Mouse (Mus musculus) heart, embryonic 13.5 days (tissue): ENCODE results near the gene Paqr7. TPM values are rescaled to one million over a fixed set of nuclear protein-coding genes. Genes with fewer than 3 reads are reported as not detected.

Experiments used
- ATAC-seq: fragments of 200-750 bp; cut with Nextera tagmentation; 2 replicates; pipeline ENCODE4 v1.8.0; 2017; ENCODE audit warnings: moderate TSS enrichment; ENCODE audit not compliant: insufficient number of reproducible peaks, low FRiP score, low TSS enrichment; ENCODE audit errors: extremely low read depth
- H3K27ac ChIP-seq: fragments of 300-500 bp; sonication (generic); replicated peaks from 2 replicates; pipeline ENCODE4 v1.5.1; 2015; ENCODE audit warnings: moderate library complexity, mild to moderate bottlenecking, inconsistent platforms
- H3K27me3 ChIP-seq: fragments of 300-500 bp; sonication (generic); replicated peaks from 2 replicates; pipeline ENCODE4 v1.6.1; 2015; ENCODE audit warnings: mild to moderate bottlenecking, inconsistent platforms
- H3K36me3 ChIP-seq: fragments of 300-500 bp; sonication (generic); 2 replicates; pipeline ENCODE4 v1.6.1; 2015; ENCODE audit warnings: mild to moderate bottlenecking, inconsistent platforms
- H3K4me1 ChIP-seq: fragments of 300-500 bp; sonication (generic); 2 replicates; pipeline ENCODE4 v1.6.1; 2015; ENCODE audit warnings: inconsistent platforms
- H3K4me2 ChIP-seq: fragments of 300-500 bp; sonication (generic); 2 replicates; pipeline ENCODE4 v1.6.1; 2015; ENCODE audit warnings: inconsistent platforms, mild to moderate bottlenecking, moderate library complexity
- H3K4me3 ChIP-seq: fragments of 300-500 bp; sonication (generic); 2 replicates; pipeline ENCODE4 v1.5.1; 2015; ENCODE audit warnings: moderate library complexity, mild to moderate bottlenecking, inconsistent platforms
- H3K9ac ChIP-seq: fragments of 300-500 bp; sonication (generic); 2 replicates; pipeline ENCODE4 v1.6.1; 2015; ENCODE audit warnings: inconsistent platforms, mild to moderate bottlenecking, moderate library complexity
- H3K9me3 ChIP-seq: fragments of 300-500 bp; sonication (generic); 2 replicates; pipeline ENCODE4 v1.6.1; 2016; ENCODE audit warnings: inconsistent platforms
- WGBS: fragments of 180-500 bp; shearing (Covaris S2); methylation state at CpG from one replicate; pipeline ENCODE4 v1.1.7; 2015; ENCODE audit warnings: mixed read lengths; 5-methylcytosine and 5-hydroxymethylcytosine counted together
- polyA plus RNA-seq: library from polyadenylated mRNA; unstranded; fragments of >200 nt; fragmentation: Nextera tagmentation; extraction: Ambion mirVana; gene quantifications from 2 replicates; pipeline ENCODE4 v1.2.1, GENCODE M21; 2015

The Paqr7 gene
- polyA plus RNA-seq, 1 experiment from 2014 or later = 10.0 TPM

DNA sequence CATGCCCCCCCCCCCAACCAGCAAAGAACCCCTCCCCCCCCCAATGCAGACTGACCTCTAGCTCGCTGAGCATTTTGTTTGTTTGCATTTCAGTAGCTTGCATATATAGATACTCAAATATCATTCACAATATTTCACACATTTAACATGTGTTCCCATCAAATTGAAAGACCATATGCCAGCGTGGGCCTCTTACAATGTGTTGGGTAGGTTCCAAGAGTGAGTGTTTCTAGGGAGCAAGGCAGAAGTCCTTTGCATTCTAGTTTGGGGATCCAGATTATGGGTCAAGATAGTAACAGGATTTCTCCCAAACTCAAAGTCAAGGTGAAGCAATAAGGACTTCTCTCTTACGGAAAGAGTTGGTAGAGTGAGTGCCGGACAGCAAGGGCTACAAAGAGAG, 22.0 kb downstream of the Paqr7 start:
- H3K4me1 ChIP-seq = peaks cover 51% of the 10 kb centered on the region
- H3K4me3 ChIP-seq = no peak overlapping the region
- H3K9me3 ChIP-seq = no peaks in the 10 kb centered on the region
- H3K4me2 ChIP-seq = no peak overlapping the region
- no peak overlapping the region for H3K27ac ChIP-seq
- no peak for ATAC-seq
- H3K36me3 ChIP-seq = peaks cover 26% of the 10 kb centered on the region
- H3K9ac ChIP-seq = no peak overlapping the region
- WGBS = 92% methylated on average over 4 of the region's 4 CpGs
- H3K27me3 ChIP-seq = no peaks in the 10 kb centered on the region

GRCm38 (mm10) chr4:134519281-134519680, 22.8 kb downstream of the Paqr7 start:
- no peak overlapping the region for H3K4me2 ChIP-seq
- H3K27me3 ChIP-seq = no peaks in the 10 kb centered on the region

GRCm38 (mm10) chr4:134523447-134523846, 26.9 kb downstream of the Paqr7 start:
- Histone ChIP-seq H3K4me2 (no peak overlapping the region), H3K36me3 (peaks cover 75% of the 10 kb centered on the region), H3K27me3 (no peaks in the 10 kb centered on the region), H3K9me3 (no peaks in the 10 kb centered on the region), H3K4me1 (peaks cover 3% of the 10 kb centered on the region; the same call in 1 of the 2 replicates), H3K4me3 (no peak overlapping the region), H3K9ac (no peak overlapping the region; the same call in 1 of the 2 replicates), H3K27ac (no peak overlapping the region)
- WGBS = 79% methylated on average over 4 of the region's 4 CpGs
- ATAC-seq = no peak

More at GRCm38 (mm10) chr4:134519281-134519680, 22.8 kb downstream of the Paqr7 start:
- Histone ChIP-seq H3K27ac (no peak overlapping the region), H3K9me3 (no peaks in the 10 kb centered on the region), H3K9ac (no peak overlapping the region), H3K4me3 (no peak overlapping the region), H3K4me1 (peaks cover 43% of the 10 kb centered on the region), H3K36me3 (peaks cover 34% of the 10 kb centered on the region)
- ATAC-seq = no peak

DNA sequence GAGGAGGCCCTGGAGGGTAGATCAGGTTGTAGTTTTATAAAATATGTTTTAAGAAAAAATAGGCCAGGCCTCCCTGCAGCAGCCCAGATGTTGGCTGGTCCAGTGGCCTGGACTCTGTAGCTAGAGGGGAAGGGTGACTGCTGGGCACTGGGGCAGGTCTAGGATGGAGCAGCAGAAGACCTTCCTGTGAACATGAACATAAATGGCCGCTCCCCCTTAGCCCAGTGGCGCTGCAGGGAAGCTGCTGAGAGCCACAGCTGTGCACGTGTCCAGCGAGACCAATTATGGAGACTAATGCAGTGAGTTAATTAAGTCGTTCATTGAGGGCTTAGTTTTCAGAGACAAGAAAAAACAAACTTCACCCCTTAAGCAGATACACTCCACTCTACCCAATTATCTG, 29.3 kb downstream of the Paqr7 start:
- 81% methylated on average over 5 of the region's 5 CpGs for WGBS
- Histone ChIP-seq H3K27me3 (no peaks in the 10 kb centered on the region), H3K27ac (no peak overlapping the region), H3K4me2 (no peak overlapping the region), H3K9ac (no peak overlapping the region), H3K36me3 (peaks cover 93% of the 10 kb centered on the region), H3K4me3 (no peak overlapping the region), H3K9me3 (no peaks in the 10 kb centered on the region), H3K4me1 (no peaks in the 10 kb centered on the region)
- no peak for ATAC-seq

GRCm38 (mm10) chr4:134526220-134526619, 29.7 kb downstream of the Paqr7 start:
- H3K9ac ChIP-seq = no peak overlapping the region
- no peak for ATAC-seq
- peaks cover 95% of the 10 kb centered on the region for H3K36me3 ChIP-seq
- H3K27me3 ChIP-seq = no peaks in the 10 kb centered on the region
- H3K4me1 ChIP-seq = peaks cover under 1% of the 10 kb centered on the region; the same call in 1 of the 2 replicates
- no peaks in the 10 kb centered on the region for H3K9me3 ChIP-seq
- no peak overlapping the region for H3K4me2 ChIP-seq
- no peak overlapping the region for H3K27ac ChIP-seq
- 70% methylated on average over 5 of the region's 5 CpGs for WGBS
- H3K4me3 ChIP-seq = no peak overlapping the region

- Histone ChIP-seq H3K4me3 (no peak overlapping the region), H3K27me3 (no peaks in the 10 kb centered on the region), H3K4me1 (peaks cover 40% of the 10 kb centered on the region), H3K36me3 (peaks cover 43% of the 10 kb centered on the region), H3K4me2 (no peak overlapping the region), H3K9ac (no peak overlapping the region), H3K9me3 (no peaks in the 10 kb centered on the region), H3K27ac (no peak overlapping the region)
- ATAC-seq = no peak
- WGBS = 58% methylated on average over 4 of the region's 4 CpGs
Observed at GRCm38 (mm10) chr4:134532928-134533327, 36.4 kb downstream of the Paqr7 start.

GRCm38 (mm10) chr4:134533421-134533820, 36.9 kb downstream of the Paqr7 start:
- Histone ChIP-seq H3K9ac (peak overlapping the region; percentile 96), H3K36me3 (peaks cover 41% of the 10 kb centered on the region), H3K4me1 (peaks cover 40% of the 10 kb centered on the region), H3K27ac (peak overlapping the region; percentile 93; the same call in 1 of the 2 replicates), H3K27me3 (no peaks in the 10 kb centered on the region), H3K4me3 (peak overlapping the region; percentile 98), H3K4me2 (peak overlapping the region; percentile 99), H3K9me3 (no peaks in the 10 kb centered on the region)
- ATAC-seq = no peak
- 81% methylated on average over 4 of the region's 4 CpGs for WGBS

GRCm38 (mm10) chr4:134534124-134534886, 37.8 kb downstream of the Paqr7 start:
- WGBS = 1% methylated on average over 57 of the region's 57 CpGs

GRCm38 (mm10) chr4:134534932-134535786, 38.7 kb downstream of the Paqr7 start, which contains the start of gene Mtfr1l:
Gene Mtfr1l (minus strand): TSS chr4:134535387.
- H3K4me3 ChIP-seq = peak within 1 kb of the TSS; percentile 98
- H3K36me3 ChIP-seq = peaks cover 41% of the 10 kb centered on the region
- H3K27me3 ChIP-seq = no peaks in the 10 kb centered on the region
- H3K9me3 ChIP-seq = no peaks in the 10 kb centered on the region
- peaks cover 40% of the 10 kb centered on the region for H3K4me1 ChIP-seq
- peak; percentile 95 for ATAC-seq
- peak within 1 kb of the TSS; percentile 99 for H3K4me2 ChIP-seq
- under 1% methylated on average over 71 of the region's 71 CpGs for WGBS
- H3K9ac ChIP-seq = peak within 1 kb of the TSS; percentile 96
- H3K27ac ChIP-seq = peak within 1 kb of the TSS; percentile 93

More at GRCm38 (mm10) chr4:134534124-134534886, 37.8 kb downstream of the Paqr7 start:
- Histone ChIP-seq H3K4me3 (peak overlapping the region; percentile 98), H3K4me1 (peaks cover 40% of the 10 kb centered on the region), H3K27me3 (no peaks in the 10 kb centered on the region), H3K36me3 (peaks cover 41% of the 10 kb centered on the region), H3K9me3 (no peaks in the 10 kb centered on the region), H3K27ac (peak overlapping the region; percentile 93), H3K4me2 (peak overlapping the region; percentile 99), H3K9ac (peak overlapping the region; percentile 96)
- 0 out of 2 replicates have a peak, but pooled peaks have one; percentile 15 for ATAC-seq

- 18% methylated on average over 8 of the region's 8 CpGs for WGBS
- Histone ChIP-seq H3K4me3 (peak overlapping the region; percentile 98), H3K9me3 (no peaks in the 10 kb centered on the region), H3K27me3 (no peaks in the 10 kb centered on the region), H3K27ac (peak overlapping the region; percentile 93), H3K4me2 (peak overlapping the region; percentile 99), H3K4me1 (peaks cover 40% of the 10 kb centered on the region), H3K9ac (peak overlapping the region; percentile 78), H3K36me3 (peaks cover 41% of the 10 kb centered on the region)
- ATAC-seq = no peak
Observed at GRCm38 (mm10) chr4:134535787-134536151, 39.3 kb downstream of the Paqr7 start.

DNA sequence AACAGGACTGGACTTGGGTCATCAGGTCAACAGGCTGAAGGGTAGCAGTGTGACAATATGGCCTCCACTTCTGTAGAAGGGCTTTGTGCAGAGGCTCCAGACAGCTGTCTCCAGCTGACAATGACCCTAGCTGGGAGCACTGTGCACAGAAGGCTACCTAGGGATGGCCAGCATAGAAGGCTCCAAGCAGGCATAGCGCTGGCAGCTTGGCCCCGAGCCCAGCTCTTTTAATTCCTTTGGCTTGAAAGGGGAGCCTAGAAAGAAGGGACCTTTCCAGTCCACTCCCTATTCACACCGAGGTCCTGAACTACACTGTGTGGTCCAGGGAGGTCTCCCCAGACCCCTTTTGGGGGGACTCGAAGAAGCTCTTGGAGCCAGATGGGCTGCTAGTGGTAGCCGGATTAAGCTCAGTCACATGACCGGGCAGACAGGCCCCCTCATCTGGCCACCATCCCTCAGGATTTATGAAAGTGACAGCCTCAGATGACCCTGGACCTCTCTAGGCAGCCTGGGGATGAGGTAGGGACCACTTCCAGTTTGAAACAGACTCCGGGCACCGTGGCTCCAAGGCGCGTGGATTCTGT, 42.6 kb downstream of the Paqr7 start:
- no peak overlapping the region for H3K4me3 ChIP-seq
- H3K4me1 ChIP-seq = peaks cover 11% of the 10 kb centered on the region
- no peak overlapping the region; the same call in 1 of the 2 replicates for H3K27ac ChIP-seq
- 79% methylated on average over 10 of the region's 10 CpGs for WGBS
- ATAC-seq = no peak
- H3K36me3 ChIP-seq = peaks cover 56% of the 10 kb centered on the region
- H3K9ac ChIP-seq = no peak overlapping the region; the same call in 1 of the 2 replicates
- no peak overlapping the region for H3K4me2 ChIP-seq
- no peaks in the 10 kb centered on the region for H3K9me3 ChIP-seq
- no peaks in the 10 kb centered on the region for H3K27me3 ChIP-seq
